Mouse (Mus musculus): ENCODE results near the gene Add1.
"Not testable (repeated sequence)": the region's sequence is repeated elsewhere in the genome, so short reads cannot be mapped to it uniquely, and the experiment has no call there.

DNA sequence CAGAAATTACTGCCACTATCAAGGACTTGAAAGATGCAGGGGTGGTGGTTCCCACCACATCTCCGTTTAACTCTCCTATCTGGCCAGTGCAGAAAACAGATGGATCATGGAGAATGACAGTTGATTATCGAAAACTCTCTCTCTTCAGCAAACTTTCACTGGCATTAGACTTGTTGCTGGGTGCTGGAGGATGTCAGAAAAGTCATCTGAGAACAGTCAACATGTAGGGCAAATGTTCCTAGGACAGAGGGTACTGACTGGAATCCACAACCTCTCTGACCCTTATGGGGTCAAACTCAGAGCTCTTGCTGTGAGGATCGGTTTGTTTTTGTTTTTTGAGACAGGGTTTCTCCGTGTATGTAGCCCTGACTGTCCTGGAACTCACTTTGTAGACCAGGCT, 896 bp upstream of the Add1 start:
- not testable (repeated sequence) for TF ChIP-seq CTCF, POLR2A (IDR thresholded peaks at IDR 0.05; ENCODE audit: extremely low read depth, insufficient read depth, low read length)
